Mouse (Mus musculus): Measurements from ENCODE around the gene Fkbp9. TPM values are rescaled to one million over a fixed set of nuclear protein-coding genes. Genes with fewer than 3 reads are reported as not detected.
"Not testable (repeated sequence)": the region's sequence is repeated elsewhere in the genome, so short reads cannot be mapped to it uniquely, and the experiment has no call there.

Gene Fkbp9
- polyA plus RNA-seq, 1 experiment from 2014 or later: 135 TPM

GRCm38 (mm10) chr6:56843229-56843628 is 11.4 kb downstream of the Fkbp9 start:
- Histone ChIP-seq H3K27me3 (no peaks in the 10 kb centered on the region), H3K9me3 (no peaks in the 10 kb centered on the region), H3K9ac (no peak overlapping the region), H3K4me2 (replicated peaks) (no peak overlapping the region), H3K27ac (no peak overlapping the region), H3K36me3 (peaks cover 9% of the 10 kb centered on the region; the same call in 1 of the 2 replicates), H3K4me1 (no peaks in the 10 kb centered on the region), H3K4me3 (no peak overlapping the region)
- ATAC-seq (ENCODE audit: insufficient number of reproducible peaks, insufficient read depth, low FRiP score, low TSS enrichment): no peak
- 89% methylated on average over 3 of the region's 3 CpGs for WGBS

- H3K4me2 ChIP-seq (replicated peaks): no peak overlapping the region
- 88% methylated on average over 2 of the region's 2 CpGs for WGBS
- H3K27ac ChIP-seq: no peak overlapping the region
- H3K4me3 ChIP-seq: no peak overlapping the region
- ATAC-seq (ENCODE audit: insufficient number of reproducible peaks, insufficient read depth, low FRiP score, low TSS enrichment): no peak
- H3K27me3 ChIP-seq: no peaks in the 10 kb centered on the region
- H3K36me3 ChIP-seq: peaks cover 9% of the 10 kb centered on the region; the same call in 1 of the 2 replicates
- H3K4me1 ChIP-seq: no peaks in the 10 kb centered on the region
- no peak overlapping the region for H3K9ac ChIP-seq
- no peaks in the 10 kb centered on the region for H3K9me3 ChIP-seq
These were observed 12.5 kb downstream of the Fkbp9 start for GRCm38 (mm10) chr6:56844365-56844764.

DNA sequence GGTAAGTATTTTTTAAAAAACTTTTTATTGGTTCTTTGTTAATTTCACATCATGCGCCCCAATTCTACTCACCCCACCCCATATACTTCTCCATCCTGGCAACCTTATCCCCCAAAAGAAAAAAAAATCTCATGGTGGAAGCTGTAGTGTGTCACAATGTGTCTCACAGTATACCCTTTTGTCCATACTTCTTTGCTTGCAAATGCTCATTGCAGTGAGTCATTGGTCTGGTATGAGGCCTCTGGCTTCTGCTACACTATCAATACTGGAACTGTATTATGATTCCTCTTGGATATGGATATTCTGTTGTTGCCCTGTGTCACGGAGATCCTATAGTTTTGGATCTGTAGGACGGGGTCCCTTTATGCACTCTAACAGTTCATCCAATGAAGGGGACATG is 17.1 kb downstream of the Fkbp9 start:
- no peak overlapping the region for H3K4me3 ChIP-seq
- no peaks in the 10 kb centered on the region for H3K4me1 ChIP-seq
- peaks cover 27% of the 10 kb centered on the region for H3K36me3 ChIP-seq
- no peak overlapping the region for H3K9ac ChIP-seq
- 92% methylated on average over 3 of the region's 3 CpGs for WGBS
- no peaks in the 10 kb centered on the region for H3K9me3 ChIP-seq
- no peak overlapping the region for H3K4me2 ChIP-seq (replicated peaks)
- no peak for ATAC-seq (ENCODE audit: insufficient number of reproducible peaks, insufficient read depth, low FRiP score, low TSS enrichment)
- no peaks in the 10 kb centered on the region for H3K27me3 ChIP-seq
- H3K27ac ChIP-seq: no peak overlapping the region

- H3K36me3 ChIP-seq: peaks cover 28% of the 10 kb centered on the region
- H3K4me1 ChIP-seq: no peaks in the 10 kb centered on the region
- H3K27me3 ChIP-seq: no peaks in the 10 kb centered on the region
- 63% methylated on average over 7 of the region's 7 CpGs for WGBS
- no peak overlapping the region for H3K4me2 ChIP-seq (replicated peaks)
- H3K9ac ChIP-seq: no peak overlapping the region
- H3K9me3 ChIP-seq: no peaks in the 10 kb centered on the region
- no peak overlapping the region for H3K4me3 ChIP-seq
- H3K27ac ChIP-seq: no peak overlapping the region
- no peak for ATAC-seq (ENCODE audit: insufficient number of reproducible peaks, insufficient read depth, low FRiP score, low TSS enrichment)
These were observed 18.5 kb downstream of the Fkbp9 start for GRCm38 (mm10) chr6:56850315-56850714.

DNA sequence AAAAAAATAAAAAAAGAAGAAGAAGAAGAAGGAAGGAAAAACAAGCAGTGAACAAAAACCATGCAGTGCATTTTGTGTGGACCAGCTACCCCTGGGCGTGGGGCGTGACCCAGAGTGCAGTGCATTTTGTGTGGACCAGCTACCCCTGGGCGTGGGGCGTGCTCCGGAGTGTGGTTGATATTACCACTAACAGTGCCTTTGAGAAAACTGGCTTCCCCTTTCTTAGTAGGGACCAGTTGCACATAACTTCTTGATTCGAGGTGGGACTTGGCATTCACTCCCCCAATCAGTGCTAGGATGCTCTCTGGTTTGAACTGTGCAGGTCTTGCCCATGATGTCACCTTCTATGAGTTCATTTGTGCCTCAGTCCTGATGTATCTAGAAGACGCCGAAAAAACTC is 22.9 kb downstream of the Fkbp9 start:
- 89% methylated on average over 8 of the region's 8 CpGs for WGBS
- H3K9ac ChIP-seq: no peak overlapping the region
- H3K4me1 ChIP-seq: no peaks in the 10 kb centered on the region
- ATAC-seq (ENCODE audit: insufficient number of reproducible peaks, insufficient read depth, low FRiP score, low TSS enrichment): no peak
- H3K27me3 ChIP-seq: no peaks in the 10 kb centered on the region
- no peaks in the 10 kb centered on the region for H3K9me3 ChIP-seq
- no peak overlapping the region for H3K4me2 ChIP-seq (replicated peaks)
- H3K36me3 ChIP-seq: peaks cover 39% of the 10 kb centered on the region
- no peak overlapping the region for H3K4me3 ChIP-seq
- H3K27ac ChIP-seq: no peak overlapping the region

- Histone ChIP-seq H3K36me3 (peaks cover 42% of the 10 kb centered on the region), H3K27ac (no peak overlapping the region), H3K4me2 (replicated peaks) (no peak overlapping the region), H3K9ac (no peak overlapping the region), H3K4me3 (no peak overlapping the region), H3K9me3 (no peaks in the 10 kb centered on the region), H3K27me3 (no peaks in the 10 kb centered on the region), H3K4me1 (no peaks in the 10 kb centered on the region)
- WGBS: 34% methylated on average over 5 of the region's 5 CpGs
- no peak for ATAC-seq (ENCODE audit: insufficient number of reproducible peaks, insufficient read depth, low FRiP score, low TSS enrichment)
These were observed 24.9 kb downstream of the Fkbp9 start for GRCm38 (mm10) chr6:56856748-56857147.

DNA sequence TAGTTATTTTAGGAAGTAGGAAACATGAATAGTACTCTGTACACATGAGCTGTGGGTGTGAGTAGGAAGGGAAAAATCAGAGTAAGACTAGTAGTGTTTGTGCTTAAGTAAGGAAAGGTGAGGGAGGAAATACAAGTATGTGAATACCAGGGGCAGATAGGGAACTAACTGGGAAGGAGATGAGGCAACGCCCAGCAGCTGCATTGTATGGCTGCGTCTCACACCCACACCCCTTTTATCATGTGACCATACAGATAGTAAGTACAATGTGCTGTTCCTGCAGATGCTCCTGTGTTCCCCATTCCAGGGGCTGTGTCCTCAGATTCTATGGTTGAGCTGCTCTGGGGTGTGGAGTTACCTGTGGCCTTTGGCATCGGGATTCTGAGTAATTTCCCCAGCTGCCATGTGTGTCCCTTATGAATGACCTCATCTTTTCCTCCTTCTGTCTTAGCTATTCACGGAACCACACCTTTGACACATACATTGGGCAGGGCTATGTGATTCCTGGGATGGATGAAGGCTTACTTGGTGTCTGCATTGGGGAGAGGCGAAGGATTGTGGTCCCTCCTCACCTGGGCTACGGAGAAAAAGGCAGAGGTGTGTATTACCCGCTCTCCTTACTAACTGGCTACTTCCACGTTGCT is 28.5 kb downstream of the Fkbp9 start:
- Histone ChIP-seq H3K4me3 (no peak overlapping the region), H3K27ac (no peak overlapping the region), H3K4me1 (no peaks in the 10 kb centered on the region), H3K27me3 (no peaks in the 10 kb centered on the region), H3K4me2 (replicated peaks) (no peak overlapping the region), H3K9me3 (no peaks in the 10 kb centered on the region), H3K36me3 (peaks cover 31% of the 10 kb centered on the region), H3K9ac (no peak overlapping the region)
- ATAC-seq (ENCODE audit: insufficient number of reproducible peaks, insufficient read depth, low FRiP score, low TSS enrichment): no peak
- 86% methylated on average over 8 of the region's 8 CpGs for WGBS

DNA sequence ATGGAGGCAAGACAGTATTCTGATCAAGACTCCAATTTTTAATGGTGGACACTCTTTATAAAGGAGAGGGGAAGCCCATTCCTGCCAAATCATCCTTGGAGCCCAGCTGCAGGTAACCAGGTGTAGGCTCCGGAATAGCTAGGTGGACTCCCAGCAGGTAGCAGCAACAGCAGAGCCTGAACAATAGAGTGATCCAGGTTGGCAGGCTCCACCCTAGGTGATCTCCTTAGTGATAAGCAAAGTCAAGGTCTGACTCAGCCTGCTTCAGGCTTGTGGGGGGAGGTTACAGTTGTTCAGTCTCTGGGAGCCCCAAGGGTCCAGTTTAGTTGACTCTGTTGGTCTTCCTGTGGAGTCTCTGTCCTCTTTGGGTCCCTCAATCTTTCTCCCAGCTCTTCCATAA is 35.0 kb downstream of the Fkbp9 start:
- peaks cover 30% of the 10 kb centered on the region for H3K36me3 ChIP-seq
- not testable (repeated sequence) for H3K9me3 ChIP-seq; ATAC-seq (ENCODE audit: insufficient number of reproducible peaks, insufficient read depth, low FRiP score, low TSS enrichment); H3K4me2 ChIP-seq (replicated peaks); H3K27me3 ChIP-seq; H3K4me3 ChIP-seq; H3K4me1 ChIP-seq; H3K9ac ChIP-seq; H3K27ac ChIP-seq
- WGBS: 96% methylated on average over 1 of the region's 1 CpGs

DNA sequence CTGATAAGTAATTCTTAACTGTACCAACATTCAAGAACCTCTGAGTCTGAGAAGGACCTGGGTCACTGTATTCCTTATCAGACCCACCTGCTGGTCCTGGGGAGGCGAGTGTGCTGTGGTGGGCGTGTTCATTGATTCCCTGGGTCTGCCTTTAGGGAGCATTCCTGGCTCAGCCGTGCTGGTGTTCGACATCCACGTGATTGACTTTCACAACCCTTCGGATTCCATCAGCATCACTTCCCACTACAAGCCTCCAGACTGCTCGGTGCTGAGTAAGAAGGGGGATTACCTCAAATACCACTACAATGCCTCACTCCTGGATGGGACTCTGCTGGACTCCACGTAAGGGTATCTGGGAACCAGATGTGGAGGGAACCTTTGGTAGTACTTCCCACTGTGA is 36.7 kb downstream of the Fkbp9 start:
- no peaks in the 10 kb centered on the region for H3K27me3 ChIP-seq
- H3K4me2 ChIP-seq (replicated peaks): no peak overlapping the region
- H3K9ac ChIP-seq: no peak overlapping the region
- no peak overlapping the region for H3K27ac ChIP-seq
- H3K9me3 ChIP-seq: no peaks in the 10 kb centered on the region
- WGBS: 65% methylated on average over 8 of the region's 8 CpGs
- H3K4me3 ChIP-seq: no peak overlapping the region
- H3K4me1 ChIP-seq: no peaks in the 10 kb centered on the region
- H3K36me3 ChIP-seq: peaks cover 27% of the 10 kb centered on the region
- ATAC-seq (ENCODE audit: insufficient number of reproducible peaks, insufficient read depth, low FRiP score, low TSS enrichment): no peak

DNA sequence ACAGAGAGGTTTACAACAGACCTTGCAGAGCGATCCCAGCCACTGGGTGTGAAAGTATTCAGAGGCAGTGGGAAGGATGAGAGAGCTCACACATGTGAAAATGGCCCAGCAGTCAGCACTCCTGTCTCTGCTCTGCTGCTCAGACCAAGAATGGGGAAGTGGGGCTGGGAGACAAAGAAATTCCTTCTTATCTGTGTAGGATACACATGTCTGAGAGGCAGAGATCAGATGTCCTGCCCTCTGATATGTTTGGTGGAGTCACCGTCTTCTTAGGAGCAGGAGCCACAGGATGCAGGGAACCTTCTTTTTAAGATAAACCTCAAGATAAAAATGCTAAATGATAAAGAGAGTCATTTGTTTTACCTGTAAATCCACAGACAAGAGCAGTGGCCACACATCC is 38.2 kb downstream of the Fkbp9 start:
- H3K27ac ChIP-seq: no peak overlapping the region
- no peak overlapping the region for H3K4me3 ChIP-seq
- H3K36me3 ChIP-seq: peaks cover 29% of the 10 kb centered on the region
- 85% methylated on average over 2 of the region's 2 CpGs for WGBS
- ATAC-seq (ENCODE audit: insufficient number of reproducible peaks, insufficient read depth, low FRiP score, low TSS enrichment): no peak
- no peaks in the 10 kb centered on the region for H3K4me1 ChIP-seq
- no peaks in the 10 kb centered on the region for H3K27me3 ChIP-seq
- H3K9ac ChIP-seq: no peak overlapping the region
- H3K4me2 ChIP-seq (replicated peaks): no peak overlapping the region
- no peaks in the 10 kb centered on the region for H3K9me3 ChIP-seq

GRCm38 (mm10) chr6:56876870-56877269 is 45.0 kb downstream of the Fkbp9 start:
- no peak overlapping the region for H3K4me3 ChIP-seq
- WGBS: 88% methylated on average over 4 of the region's 4 CpGs
- H3K4me1 ChIP-seq: no peaks in the 10 kb centered on the region
- no peak overlapping the region for H3K4me2 ChIP-seq (replicated peaks)
- peaks cover 43% of the 10 kb centered on the region for H3K36me3 ChIP-seq
- no peaks in the 10 kb centered on the region for H3K27me3 ChIP-seq
- no peaks in the 10 kb centered on the region for H3K9me3 ChIP-seq
- no peak overlapping the region for H3K27ac ChIP-seq
- H3K9ac ChIP-seq: no peak overlapping the region
- ATAC-seq (ENCODE audit: insufficient number of reproducible peaks, insufficient read depth, low FRiP score, low TSS enrichment): no peak

- no peak overlapping the region for H3K4me3 ChIP-seq
- H3K27ac ChIP-seq: no peak overlapping the region
- no peaks in the 10 kb centered on the region for H3K9me3 ChIP-seq
- no peak for ATAC-seq (ENCODE audit: insufficient number of reproducible peaks, insufficient read depth, low FRiP score, low TSS enrichment)
- H3K9ac ChIP-seq: no peak overlapping the region
- H3K36me3 ChIP-seq: peaks cover 43% of the 10 kb centered on the region
- H3K27me3 ChIP-seq: no peaks in the 10 kb centered on the region
- H3K4me2 ChIP-seq (replicated peaks): no peak overlapping the region
- 94% methylated on average over 8 of the region's 8 CpGs for WGBS
- no peaks in the 10 kb centered on the region for H3K4me1 ChIP-seq
These were observed 46.1 kb downstream of the Fkbp9 start for GRCm38 (mm10) chr6:56877985-56878384.

Measured in embryonic facial prominence, embryonic 12.5 days (tissue).